Mouse (Mus musculus) mouse trophoblast stem cell (cell line): ENCODE measurements around the gene Gm7324.
"Not testable (repeated sequence)": the region's sequence is repeated elsewhere in the genome, so short reads cannot be mapped to it uniquely, and the experiment has no call there.

Source experiments
- in situ Hi-C, 2 experiments: fragments of 300-500 bp; cut with MseI, MboI; formaldehyde crosslinking; loops; 2 replicates in 1 of 2; 3 replicates in 1 of 2; pipeline ENCODE4 v1.15.1; 2025

Gene Gm7324

GRCm38 (mm10) chr14:43697621-43698020, at the start of gene Gm7324:
Gm7324 (plus strand) TSS chr14:43697828.
- in situ Hi-C loops, result not testable (repeated sequence)

GRCm38 (mm10) chr14:43677099-43677498, 20.5 kb upstream of the Gm7324 start, which contains the start of gene Gm8165:
Gm8165 (minus strand) TSS chr14:43677199.
- in situ Hi-C loops, result not testable (repeated sequence)

GRCm38 (mm10) chr14:43727385-43727784, 29.8 kb downstream of the Gm7324 start, which contains the start of gene Gm16506:
Gm16506 (minus strand) TSS chr14:43727485.
- in situ Hi-C loops, result not testable (repeated sequence)

- in situ Hi-C loops, result not testable (repeated sequence)
These were observed 49.9 kb downstream of the Gm7324 start, which contains the start of gene Gm6526 for GRCm38 (mm10) chr14:43747566-43747965. Gm6526 (plus strand) TSS chr14:43747866.
